Mouse (Mus musculus): ENCODE measurements around the gene Sox5. TPM values are rescaled to one million over a fixed set of nuclear protein-coding genes. Genes with fewer than 3 reads are reported as not detected.

Sox5 gene
- total RNA-seq, 2 experiments from 2014 or later, result 0.51 to 3.1 TPM

DNA sequence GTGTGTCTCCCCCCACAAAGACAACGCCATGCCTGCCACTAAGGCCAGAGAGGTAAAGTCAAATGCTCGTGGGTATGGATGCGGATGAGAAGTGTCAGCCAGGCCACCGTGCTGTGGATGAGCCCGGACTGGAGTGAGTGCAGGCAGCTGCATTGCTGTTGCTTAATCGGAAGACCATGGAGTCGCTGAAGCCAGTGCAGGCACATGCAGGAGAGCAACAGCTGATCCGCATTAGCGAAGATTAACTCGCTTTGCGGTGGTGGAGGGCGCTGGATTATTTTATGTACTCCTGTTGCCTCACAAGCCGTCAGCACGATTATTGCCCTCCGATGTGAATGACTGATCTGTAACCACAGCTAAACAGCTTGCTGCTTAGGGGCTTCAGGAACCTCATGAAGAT, 922.2 kb downstream of the Sox5 start:
- ATAC-seq (replicated peaks; ENCODE audit: low FRiP score, poor library complexity, severe bottlenecking), result no peak

GRCm38 (mm10) chr6:143858551-143858950, 923.2 kb downstream of the Sox5 start:
- no peak for ATAC-seq (replicated peaks; ENCODE audit: low FRiP score, poor library complexity, severe bottlenecking)

- no peak for ATAC-seq (replicated peaks; ENCODE audit: low FRiP score, poor library complexity, severe bottlenecking)
Observed at GRCm38 (mm10) chr6:143857376-143857775, 924.4 kb downstream of the Sox5 start.

DNA sequence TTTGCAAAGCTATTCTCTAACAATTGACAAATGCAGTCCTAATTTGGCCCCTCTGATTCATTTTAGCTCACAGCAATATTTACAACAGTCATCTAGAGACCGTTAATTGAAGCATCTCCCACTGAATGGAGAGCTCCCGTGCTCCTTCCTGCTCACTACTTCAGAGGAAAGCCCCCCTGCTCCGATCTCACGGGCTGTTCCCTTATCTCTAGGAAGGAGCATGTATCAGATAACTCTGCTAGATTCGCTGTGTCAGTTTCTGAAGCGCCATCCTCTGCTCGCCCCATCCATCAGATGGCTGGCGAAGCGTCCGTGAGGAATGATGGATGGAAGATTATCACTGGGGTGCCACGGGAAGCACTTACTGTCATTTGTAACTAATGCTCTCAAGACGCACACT, 926.4 kb downstream of the Sox5 start:
- no peak for ATAC-seq (replicated peaks; ENCODE audit: low FRiP score, poor library complexity, severe bottlenecking)

DNA sequence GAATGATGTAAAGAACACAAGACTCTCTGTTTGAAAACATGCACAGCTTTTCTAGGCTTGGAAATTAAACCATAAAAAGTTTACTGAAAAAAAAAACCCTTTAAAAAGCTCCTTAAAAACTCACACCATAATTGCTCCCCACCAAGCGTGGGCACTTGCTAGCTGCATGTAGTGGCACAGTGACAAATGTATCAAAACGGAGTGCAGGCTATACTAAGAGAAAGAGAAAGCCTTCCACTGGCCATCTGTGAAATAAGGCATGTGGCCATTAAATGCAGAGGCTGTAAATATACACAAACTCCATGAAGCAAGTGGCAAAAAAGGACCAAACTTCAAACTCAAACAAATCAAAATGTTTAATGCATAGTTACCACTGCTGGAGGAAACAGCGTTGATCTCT, 927.7 kb downstream of the Sox5 start:
- no peak for ATAC-seq (replicated peaks; ENCODE audit: low FRiP score, poor library complexity, severe bottlenecking)

DNA sequence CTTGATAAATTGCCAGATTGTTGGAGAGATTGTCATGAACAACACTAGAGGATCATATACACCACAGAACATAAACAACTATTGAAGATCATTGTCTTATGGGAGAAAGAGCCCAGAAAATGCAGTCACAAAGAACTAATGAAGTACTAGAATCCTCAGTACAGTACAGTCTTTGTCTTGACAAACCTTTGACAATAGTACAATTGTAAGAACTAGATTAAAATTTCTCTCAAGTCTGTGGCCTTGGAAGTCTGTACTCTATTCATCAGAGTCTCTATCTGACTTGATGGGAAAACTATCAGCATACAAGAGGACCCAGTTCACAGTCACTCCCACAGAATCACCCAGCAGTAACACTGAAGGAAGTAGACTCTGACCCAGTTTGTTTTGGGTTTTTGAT, 936.0 kb downstream of the Sox5 start:
- ATAC-seq (replicated peaks; ENCODE audit: low FRiP score, poor library complexity, severe bottlenecking), result no peak

DNA sequence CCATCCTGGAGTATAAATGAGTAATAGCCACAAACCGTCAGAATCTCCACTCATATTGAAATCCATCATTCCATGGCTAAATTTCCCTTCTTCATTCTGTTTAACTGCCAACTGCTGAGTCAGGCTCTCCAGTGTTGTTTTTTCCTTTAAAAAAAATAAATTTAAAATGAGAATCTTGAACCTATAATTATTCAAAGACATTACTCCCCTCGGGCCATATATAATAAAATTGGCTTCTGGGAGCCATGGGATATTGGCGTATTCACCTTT, 937.1 kb downstream of the Sox5 start:
- no peak for ATAC-seq (replicated peaks; ENCODE audit: low FRiP score, poor library complexity, severe bottlenecking)

- ATAC-seq (replicated peaks; ENCODE audit: low FRiP score, poor library complexity, severe bottlenecking), result peak; percentile 58
Observed at GRCm38 (mm10) chr6:143843933-143844700, 937.7 kb downstream of the Sox5 start.

DNA sequence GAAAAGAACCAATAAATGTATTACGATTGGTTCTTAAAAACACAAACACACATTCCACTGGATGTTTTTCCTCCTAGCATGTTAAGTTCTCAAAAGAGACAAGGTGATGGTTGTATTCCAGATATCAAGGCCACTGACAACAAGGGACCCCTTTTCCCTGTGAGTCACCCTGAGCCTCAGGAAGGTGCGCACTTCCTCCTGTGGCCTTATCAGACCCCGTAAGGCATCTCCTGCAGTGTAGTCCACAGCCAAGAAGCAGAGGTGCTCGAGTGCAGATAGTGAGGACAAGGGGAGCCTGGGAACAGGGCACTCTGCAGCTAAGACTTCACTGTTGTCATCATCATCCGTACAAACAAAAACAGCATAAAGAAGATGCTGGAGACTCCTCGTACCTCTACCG, 939.8 kb downstream of the Sox5 start:
- peak; percentile 81 for ATAC-seq (replicated peaks; ENCODE audit: low FRiP score, poor library complexity, severe bottlenecking)

DNA sequence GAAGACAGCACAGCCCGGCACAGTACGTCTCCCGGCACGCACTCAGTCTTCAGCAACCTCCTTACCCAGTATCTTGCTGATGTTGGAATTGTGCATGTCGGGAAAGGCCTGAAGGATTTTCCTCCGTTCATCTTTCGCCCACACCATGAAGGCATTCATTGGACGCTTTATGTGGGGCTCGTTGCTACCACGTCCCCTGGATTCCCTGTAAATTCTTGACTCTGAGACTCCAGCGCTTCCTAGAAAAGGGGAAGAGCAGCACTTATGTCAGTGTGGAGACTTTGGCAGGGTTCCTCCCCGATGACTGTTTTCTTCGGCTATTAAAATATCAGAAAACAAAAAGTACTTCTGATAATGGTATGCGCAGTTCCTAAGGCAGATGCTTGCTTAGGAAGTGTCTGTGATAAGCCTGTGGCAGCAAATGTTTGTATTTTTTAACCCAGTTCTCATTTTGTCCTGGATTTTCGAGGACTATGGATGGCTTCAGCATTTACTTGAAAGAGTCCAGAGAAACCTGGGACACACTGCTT, 940.6 kb downstream of the Sox5 start:
- ATAC-seq (replicated peaks; ENCODE audit: low FRiP score, poor library complexity, severe bottlenecking), result no peak

DNA sequence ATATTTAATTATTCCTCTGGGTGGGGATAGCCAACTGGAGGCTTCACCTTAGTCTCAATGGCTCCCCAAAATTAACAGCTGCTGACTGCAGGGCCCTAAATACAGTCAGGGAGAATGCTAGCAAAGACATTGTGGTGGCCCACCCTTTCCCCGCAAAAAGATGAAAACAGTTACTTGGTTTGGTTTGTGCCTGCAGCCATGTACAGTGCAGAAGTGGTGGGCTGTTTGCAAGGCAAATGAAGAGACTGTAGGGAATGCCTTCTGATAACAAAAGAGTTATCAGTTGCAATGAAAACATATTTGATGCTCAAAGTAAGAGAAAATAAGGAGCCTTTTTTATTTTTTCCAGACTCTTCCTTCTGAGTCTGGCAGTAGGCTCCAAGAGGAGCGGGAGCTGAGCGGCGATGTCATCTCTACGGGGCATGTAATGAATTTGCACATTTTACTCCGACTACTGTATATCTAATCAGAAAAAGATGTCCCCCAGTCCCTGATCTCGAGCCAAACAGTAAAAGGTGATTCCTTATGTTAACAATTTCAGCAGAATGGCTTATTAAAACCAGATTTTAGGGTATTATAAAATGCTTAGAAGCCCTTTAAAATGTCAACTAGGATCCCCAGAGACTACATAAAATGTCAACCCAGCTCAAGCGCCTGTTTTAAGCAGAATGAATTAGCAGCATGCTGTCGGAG, 943.2 kb downstream of the Sox5 start:
- ATAC-seq (replicated peaks; ENCODE audit: low FRiP score, poor library complexity, severe bottlenecking), result no peak

- ATAC-seq (replicated peaks; ENCODE audit: low FRiP score, poor library complexity, severe bottlenecking), result no peak
Observed at GRCm38 (mm10) chr6:143835331-143835730, 946.4 kb downstream of the Sox5 start.

DNA sequence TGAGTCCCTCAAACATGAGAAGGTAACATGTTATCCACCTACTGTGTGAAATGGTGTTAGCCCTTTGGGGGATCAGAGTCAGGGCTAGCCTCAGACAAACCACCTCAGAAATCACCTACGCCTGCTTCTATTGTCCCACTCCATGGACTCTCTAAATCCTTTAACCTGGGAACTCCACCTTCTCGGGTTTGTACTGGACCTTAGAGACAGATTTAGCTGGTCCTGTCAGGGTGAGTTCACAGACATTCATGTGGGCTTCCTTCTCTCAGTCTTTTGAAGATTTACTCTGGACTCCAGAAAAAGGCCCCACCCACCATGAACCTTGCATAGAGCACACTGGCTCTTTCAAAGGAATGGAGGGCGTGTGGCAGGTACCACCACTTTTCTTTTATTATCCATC, 947.8 kb downstream of the Sox5 start:
- ATAC-seq (replicated peaks; ENCODE audit: low FRiP score, poor library complexity, severe bottlenecking), result no peak

GRCm38 (mm10) chr6:143833182-143833558, 948.6 kb downstream of the Sox5 start:
- ATAC-seq (replicated peaks; ENCODE audit: low FRiP score, poor library complexity, severe bottlenecking), result peak; percentile 86

DNA sequence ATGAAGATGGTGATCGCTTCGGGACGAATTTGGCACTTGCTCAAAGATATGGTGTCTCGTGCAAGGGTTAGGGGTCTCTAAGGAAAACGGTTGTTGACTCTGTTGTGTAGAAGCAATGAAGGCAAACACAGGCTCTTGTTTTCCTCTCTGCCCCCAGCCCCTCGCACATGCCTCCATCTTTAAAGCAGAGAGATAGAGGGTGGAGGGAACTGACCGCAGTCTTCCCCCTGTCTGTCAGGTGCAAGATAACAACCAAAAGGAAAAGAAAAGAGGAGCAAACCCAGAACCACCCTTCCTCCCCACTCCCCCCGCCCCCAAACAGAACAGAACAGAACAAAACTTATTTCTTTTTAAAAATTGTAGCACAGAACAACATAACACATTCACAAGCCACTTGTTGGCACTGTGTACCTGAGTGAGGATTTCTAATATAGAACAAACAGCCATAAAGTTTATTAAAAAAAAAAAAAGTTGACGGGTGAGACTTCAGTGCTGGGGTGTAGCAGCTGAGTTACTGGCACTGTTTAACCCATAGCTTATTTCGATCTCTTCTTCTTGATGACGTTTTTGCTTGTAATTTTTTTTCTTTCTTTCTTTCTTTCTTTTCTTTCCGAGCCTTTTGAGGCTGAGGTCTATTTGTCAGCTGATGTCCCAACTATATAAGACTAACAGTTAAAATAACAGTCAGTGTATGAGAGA, 949.1 kb downstream of the Sox5 start:
- ATAC-seq (replicated peaks; ENCODE audit: low FRiP score, poor library complexity, severe bottlenecking), result peak; percentile 52; the same call in 1 of the 2 replicates

GRCm38 (mm10) chr6:143831246-143831645, 950.5 kb downstream of the Sox5 start:
- ATAC-seq (replicated peaks; ENCODE audit: low FRiP score, poor library complexity, severe bottlenecking), result no peak

GRCm38 (mm10) chr6:143830131-143830530, 951.6 kb downstream of the Sox5 start:
- no peak for ATAC-seq (replicated peaks; ENCODE audit: low FRiP score, poor library complexity, severe bottlenecking)

GRCm38 (mm10) chr6:143826786-143827185, 955.0 kb downstream of the Sox5 start:
- no peak for ATAC-seq (replicated peaks; ENCODE audit: low FRiP score, poor library complexity, severe bottlenecking)

- ATAC-seq (replicated peaks; ENCODE audit: low FRiP score, poor library complexity, severe bottlenecking), result no peak
Observed at GRCm38 (mm10) chr6:143825966-143826365, 955.8 kb downstream of the Sox5 start.

DNA sequence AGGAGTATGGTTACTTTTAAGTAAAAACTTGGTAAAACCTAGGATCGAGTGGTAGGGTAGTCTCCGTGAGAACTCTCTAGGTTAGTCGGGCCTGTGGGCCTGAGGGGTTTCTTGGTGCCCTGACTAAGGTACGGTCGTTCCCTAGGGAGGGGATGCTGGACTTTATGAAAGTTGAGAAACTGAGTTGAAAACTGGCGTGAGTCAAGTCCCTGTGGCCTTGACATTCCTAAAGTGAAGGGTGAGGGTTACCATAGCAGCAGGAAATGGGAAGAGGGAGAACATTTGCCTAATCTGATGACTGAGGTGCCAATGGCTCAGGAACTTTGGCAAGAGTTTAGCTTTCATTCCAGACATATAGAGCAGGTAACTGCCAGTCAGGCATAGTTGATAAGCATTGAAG, 956.7 kb downstream of the Sox5 start:
- ATAC-seq (replicated peaks; ENCODE audit: low FRiP score, poor library complexity, severe bottlenecking), result no peak

GRCm38 (mm10) chr6:143788446-143788845, 993.3 kb downstream of the Sox5 start:
- ATAC-seq (replicated peaks; ENCODE audit: low FRiP score, poor library complexity, severe bottlenecking), result no peak

Data from erythroblast, adult 5-6 weeks (primary cell).